Mouse (Mus musculus): ENCODE measurements around the gene Sell. TPM values are rescaled to one million over a fixed set of nuclear protein-coding genes. Genes with fewer than 3 reads are reported as not detected.
"Not testable (repeated sequence)": the region's sequence is repeated elsewhere in the genome, so short reads cannot be mapped to it uniquely, and the experiment has no call there.

The Sell gene
- polyA plus RNA-seq (2016; fragmentation: Nextera tagmentation; extraction: Ambion mirVana) = 0.11 and 0.32 TPM in 2 replicates

GRCm38 (mm10) chr1:164061925-164062324, at the start of gene Sell:
TSS of gene Sell (plus strand) at chr1:164061982.
- WGBS = 87% methylated on average over 4 of the region's 4 CpGs
- no peaks in the 10 kb centered on the region for H3K4me1 ChIP-seq
- no peak within 1 kb of the TSS for H3K4me3 ChIP-seq
- no peak within 1 kb of the TSS for H3K27ac ChIP-seq
- no peaks in the 10 kb centered on the region for H3K36me3 ChIP-seq
- no peak within 1 kb of the TSS for H3K4me2 ChIP-seq (replicated peaks)
- H3K9me3 ChIP-seq = no peaks in the 10 kb centered on the region
- ATAC-seq (ENCODE audit: low FRiP score, low read depth) = no peak
- H3K27me3 ChIP-seq (replicated peaks) = no peaks in the 10 kb centered on the region
- no peak within 1 kb of the TSS for H3K9ac ChIP-seq

DNA sequence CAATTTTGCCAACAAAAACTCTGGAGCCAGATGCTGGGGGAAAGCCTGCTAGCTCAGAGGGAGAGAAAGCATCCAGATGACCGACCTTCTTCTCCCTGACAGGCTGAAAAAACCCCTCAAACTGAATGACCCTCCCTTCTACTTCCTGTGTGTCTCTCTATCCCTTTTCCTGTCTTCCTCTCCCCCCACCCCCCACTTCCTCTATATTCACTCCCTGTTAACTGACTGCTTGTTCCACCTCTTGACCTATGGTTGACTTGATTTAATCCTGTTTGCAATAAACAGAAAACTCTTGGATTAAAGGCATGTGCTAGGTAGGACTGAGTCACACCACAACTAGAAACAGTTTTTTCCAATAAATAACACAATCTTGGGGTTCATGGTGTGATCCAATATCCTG, 47.2 kb upstream of the Sell start:
- Histone ChIP-seq H3K4me1 (no peaks in the 10 kb centered on the region), H3K27me3 (replicated peaks) (no peaks in the 10 kb centered on the region), H3K9me3 (no peaks in the 10 kb centered on the region), H3K9ac (no peak overlapping the region), H3K4me3 (no peak overlapping the region), H3K36me3 (no peaks in the 10 kb centered on the region), H3K4me2 (replicated peaks) (no peak overlapping the region), H3K27ac (no peak overlapping the region)
- WGBS = 73% methylated on average over 1 of the region's 1 CpGs
- ATAC-seq (ENCODE audit: low FRiP score, low read depth) = no peak

- H3K9ac ChIP-seq = no peak overlapping the region
- no peak for ATAC-seq (ENCODE audit: low FRiP score, low read depth)
These were observed 43.4 kb upstream of the Sell start for GRCm38 (mm10) chr1:164018221-164018896.

GRCm38 (mm10) chr1:164019789-164020188, 42.0 kb upstream of the Sell start:
- H3K36me3 ChIP-seq = no peaks in the 10 kb centered on the region
- 32% methylated on average over 6 of the region's 6 CpGs for WGBS
- H3K9ac ChIP-seq = no peak overlapping the region
- ATAC-seq (ENCODE audit: low FRiP score, low read depth) = no peak
- H3K4me3 ChIP-seq = no peak overlapping the region
- no peaks in the 10 kb centered on the region for H3K9me3 ChIP-seq
- H3K27ac ChIP-seq = no peak overlapping the region
- no peaks in the 10 kb centered on the region for H3K4me1 ChIP-seq
- no peak overlapping the region for H3K4me2 ChIP-seq (replicated peaks)
- no peaks in the 10 kb centered on the region for H3K27me3 ChIP-seq (replicated peaks)

More at GRCm38 (mm10) chr1:164018221-164018896, 43.4 kb upstream of the Sell start:
- WGBS = 76% methylated on average over 16 of the region's 16 CpGs
- H3K9me3 ChIP-seq = no peaks in the 10 kb centered on the region
- no peak overlapping the region for H3K27ac ChIP-seq
- no peak overlapping the region for H3K4me3 ChIP-seq
- H3K4me2 ChIP-seq (replicated peaks) = no peak overlapping the region
- no peaks in the 10 kb centered on the region for H3K4me1 ChIP-seq
- no peaks in the 10 kb centered on the region for H3K27me3 ChIP-seq (replicated peaks)
- H3K36me3 ChIP-seq = no peaks in the 10 kb centered on the region

DNA sequence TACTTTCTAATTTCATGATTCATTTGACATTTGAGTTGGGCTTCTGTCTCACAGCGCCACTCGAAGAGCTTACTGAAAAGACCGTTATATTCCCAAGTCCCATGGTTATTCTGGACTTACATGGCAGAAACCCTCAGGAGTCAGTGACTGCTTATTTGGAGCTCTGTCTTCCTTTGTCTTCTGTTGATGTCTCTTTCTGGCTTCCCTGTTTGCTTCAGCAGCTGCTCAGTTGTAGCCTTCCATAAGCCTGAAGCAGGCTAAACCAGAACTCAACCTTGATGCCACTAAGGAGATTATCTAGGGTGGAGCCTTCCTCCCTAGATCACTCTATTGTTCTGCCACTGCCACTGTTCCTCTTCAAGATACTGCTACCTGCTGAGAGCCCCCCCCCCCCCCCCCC, 41.0 kb upstream of the Sell start:
- H3K4me2 ChIP-seq (replicated peaks); H3K27ac ChIP-seq; H3K9me3 ChIP-seq; H3K36me3 ChIP-seq; H3K4me1 ChIP-seq; H3K4me3 ChIP-seq; H3K9ac ChIP-seq; H3K27me3 ChIP-seq (replicated peaks); ATAC-seq (ENCODE audit: low FRiP score, low read depth): not testable (repeated sequence)
- 96% methylated on average over 3 of the region's 3 CpGs for WGBS

- H3K4me3 ChIP-seq; H3K4me1 ChIP-seq; H3K9ac ChIP-seq; H3K9me3 ChIP-seq; H3K36me3 ChIP-seq; ATAC-seq (ENCODE audit: low FRiP score, low read depth); H3K27me3 ChIP-seq (replicated peaks); H3K4me2 ChIP-seq (replicated peaks); H3K27ac ChIP-seq: not testable (repeated sequence)
- 84% methylated on average over 5 of the region's 5 CpGs for WGBS
These were observed 39.7 kb upstream of the Sell start for GRCm38 (mm10) chr1:164022106-164022505.

GRCm38 (mm10) chr1:164025685-164026084, 36.1 kb upstream of the Sell start:
- no peak for ATAC-seq (ENCODE audit: low FRiP score, low read depth)
- no peaks in the 10 kb centered on the region for H3K36me3 ChIP-seq
- no peak overlapping the region for H3K4me3 ChIP-seq

GRCm38 (mm10) chr1:164027416-164027815, 34.4 kb upstream of the Sell start:
- H3K9ac ChIP-seq = no peak overlapping the region
- 63% methylated on average over 5 of the region's 5 CpGs for WGBS
- H3K4me2 ChIP-seq (replicated peaks) = no peak overlapping the region
- H3K27me3 ChIP-seq (replicated peaks) = no peaks in the 10 kb centered on the region
- no peaks in the 10 kb centered on the region for H3K4me1 ChIP-seq
- no peaks in the 10 kb centered on the region for H3K9me3 ChIP-seq
- ATAC-seq (ENCODE audit: low FRiP score, low read depth) = no peak
- H3K36me3 ChIP-seq = no peaks in the 10 kb centered on the region
- no peak overlapping the region for H3K4me3 ChIP-seq
- no peak overlapping the region for H3K27ac ChIP-seq

More at GRCm38 (mm10) chr1:164025685-164026084, 36.1 kb upstream of the Sell start:
- H3K4me2 ChIP-seq (replicated peaks) = no peak overlapping the region
- H3K27me3 ChIP-seq (replicated peaks) = no peaks in the 10 kb centered on the region
- WGBS = 89% methylated on average over 4 of the region's 4 CpGs
- H3K27ac ChIP-seq = no peak overlapping the region
- H3K9ac ChIP-seq = no peak overlapping the region
- H3K4me1 ChIP-seq = no peaks in the 10 kb centered on the region
- no peaks in the 10 kb centered on the region for H3K9me3 ChIP-seq

DNA sequence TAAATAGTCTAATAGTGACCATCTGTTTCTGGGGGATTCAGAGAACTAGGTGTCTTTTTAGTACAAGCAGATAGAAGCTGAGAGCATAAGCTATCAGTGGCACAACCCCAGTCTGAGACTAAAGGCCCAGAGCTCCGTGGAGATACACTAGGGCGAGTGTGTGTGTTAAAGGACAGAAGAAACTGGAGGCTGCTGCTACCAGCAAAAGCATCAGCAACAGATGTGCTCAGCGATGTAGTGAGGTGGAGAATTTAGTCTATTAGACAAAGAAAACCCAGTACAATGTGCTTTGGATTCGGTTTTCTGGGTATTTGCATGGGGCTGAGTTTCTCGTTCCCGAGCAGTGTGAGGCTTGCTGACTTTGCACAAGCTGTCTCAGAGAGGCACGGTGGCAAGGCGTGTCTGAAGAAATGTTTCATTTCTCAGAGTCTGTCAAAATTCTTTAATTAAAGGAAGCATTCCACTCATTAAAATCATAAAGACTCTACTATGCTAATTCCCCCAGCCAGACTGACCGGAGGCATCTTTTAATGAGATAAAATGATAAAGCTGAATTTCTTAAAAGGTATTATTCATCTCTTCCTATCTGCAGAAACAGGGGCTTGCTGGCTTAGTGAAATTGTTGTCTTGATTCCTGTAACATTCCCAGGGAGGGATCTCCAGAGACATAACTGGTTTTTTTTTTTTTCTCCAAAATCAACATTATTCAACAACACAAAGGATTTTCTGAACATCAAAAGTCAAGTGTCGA, 21.2 kb upstream of the Sell start:
- H3K36me3 ChIP-seq = no peaks in the 10 kb centered on the region
- H3K4me2 ChIP-seq (replicated peaks) = no peak overlapping the region
- no peaks in the 10 kb centered on the region for H3K27me3 ChIP-seq (replicated peaks)
- no peaks in the 10 kb centered on the region for H3K4me1 ChIP-seq
- 82% methylated on average over 10 of the region's 10 CpGs for WGBS
- H3K27ac ChIP-seq = no peak overlapping the region
- H3K4me3 ChIP-seq = no peak overlapping the region
- no peaks in the 10 kb centered on the region for H3K9me3 ChIP-seq
- no peak for ATAC-seq (ENCODE audit: low FRiP score, low read depth)
- no peak overlapping the region for H3K9ac ChIP-seq

GRCm38 (mm10) chr1:164043549-164043948, 18.2 kb upstream of the Sell start:
- Histone ChIP-seq H3K27ac (no peak overlapping the region), H3K9me3 (no peaks in the 10 kb centered on the region), H3K4me1 (no peaks in the 10 kb centered on the region), H3K36me3 (no peaks in the 10 kb centered on the region), H3K4me3 (no peak overlapping the region), H3K4me2 (replicated peaks) (no peak overlapping the region), H3K9ac (no peak overlapping the region), H3K27me3 (replicated peaks) (no peaks in the 10 kb centered on the region)
- no peak for ATAC-seq (ENCODE audit: low FRiP score, low read depth)
- 68% methylated on average over 3 of the region's 3 CpGs for whole genome bisulfite sequencing

DNA sequence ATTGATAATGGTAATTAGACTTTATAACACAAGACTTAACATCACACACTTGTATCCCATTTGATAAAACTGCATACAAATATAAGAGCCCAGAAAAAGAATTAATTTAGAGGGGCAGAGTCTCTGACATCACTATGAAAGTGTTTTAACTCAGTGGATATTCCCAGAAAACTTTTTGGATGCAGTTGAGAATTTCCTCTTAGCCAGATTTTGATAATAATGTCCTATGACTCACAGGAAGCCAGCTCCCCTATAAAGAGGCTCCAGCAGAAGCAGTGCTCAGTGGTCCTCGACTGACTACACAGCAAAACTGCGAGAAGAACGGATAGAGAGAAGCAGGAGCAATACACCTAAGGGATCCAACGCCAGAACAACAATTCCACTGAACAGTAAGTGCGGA, 13.8 kb upstream of the Sell start, which contains the start of gene Sele:
TSS of gene Sele (plus strand) at position 301 of the 400 bp plus-strand sequence.
- Histone ChIP-seq H3K9me3 (no peaks in the 10 kb centered on the region), H3K27ac (no peak within 1 kb of the TSS), H3K36me3 (no peaks in the 10 kb centered on the region), H3K4me1 (no peaks in the 10 kb centered on the region), H3K4me2 (replicated peaks) (no peak within 1 kb of the TSS), H3K27me3 (replicated peaks) (no peaks in the 10 kb centered on the region), H3K9ac (no peak within 1 kb of the TSS), H3K4me3 (no peak within 1 kb of the TSS)
- WGBS = 82% methylated on average over 5 of the region's 5 CpGs
- no peak for ATAC-seq (ENCODE audit: low FRiP score, low read depth)

DNA sequence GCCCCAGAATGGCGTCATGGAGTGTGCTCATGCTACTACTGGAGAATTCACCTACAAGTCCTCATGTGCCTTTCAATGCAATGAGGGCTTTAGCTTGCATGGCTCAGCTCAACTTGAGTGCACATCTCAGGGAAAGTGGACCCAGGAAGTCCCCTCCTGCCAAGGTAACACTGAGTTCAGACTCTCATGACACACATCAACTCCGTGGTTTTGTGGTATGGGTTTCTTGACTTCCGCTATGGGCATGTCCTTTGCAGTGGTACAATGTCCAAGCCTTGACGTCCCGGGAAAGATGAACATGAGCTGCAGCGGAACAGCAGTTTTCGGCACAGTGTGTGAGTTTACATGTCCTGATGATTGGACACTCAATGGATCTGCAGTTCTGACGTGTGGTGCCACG, 8.2 kb upstream of the Sell start:
- no peak for ATAC-seq (ENCODE audit: low FRiP score, low read depth)
- WGBS = 94% methylated on average over 9 of the region's 9 CpGs

More for the DNA sequence above, 8.2 kb upstream of the Sell start:
- Histone ChIP-seq H3K4me2 (replicated peaks) (no peak overlapping the region), H3K27ac (no peak overlapping the region), H3K4me1 (no peaks in the 10 kb centered on the region), H3K9me3 (no peaks in the 10 kb centered on the region), H3K4me3 (no peak overlapping the region), H3K36me3 (no peaks in the 10 kb centered on the region), H3K27me3 (replicated peaks) (no peaks in the 10 kb centered on the region), H3K9ac (no peak overlapping the region)
